Mouse (Mus musculus) liver, embryonic 14.5 days (tissue): Measurements from ENCODE around the gene Ppp2r3a.

ENCODE experiments used
- CTCF ChIP-seq: IDR thresholded peaks from 2 replicates; pipeline ENCODE4 v1.5.1; 2016; ENCODE audit warnings: antibody characterized with exemption, low read depth, control low read depth
- EP300 ChIP-seq: IDR thresholded peaks from 2 replicates; pipeline ENCODE4 v1.6.1; 2016; ENCODE audit warnings: antibody characterized with exemption, low read depth

DNA sequence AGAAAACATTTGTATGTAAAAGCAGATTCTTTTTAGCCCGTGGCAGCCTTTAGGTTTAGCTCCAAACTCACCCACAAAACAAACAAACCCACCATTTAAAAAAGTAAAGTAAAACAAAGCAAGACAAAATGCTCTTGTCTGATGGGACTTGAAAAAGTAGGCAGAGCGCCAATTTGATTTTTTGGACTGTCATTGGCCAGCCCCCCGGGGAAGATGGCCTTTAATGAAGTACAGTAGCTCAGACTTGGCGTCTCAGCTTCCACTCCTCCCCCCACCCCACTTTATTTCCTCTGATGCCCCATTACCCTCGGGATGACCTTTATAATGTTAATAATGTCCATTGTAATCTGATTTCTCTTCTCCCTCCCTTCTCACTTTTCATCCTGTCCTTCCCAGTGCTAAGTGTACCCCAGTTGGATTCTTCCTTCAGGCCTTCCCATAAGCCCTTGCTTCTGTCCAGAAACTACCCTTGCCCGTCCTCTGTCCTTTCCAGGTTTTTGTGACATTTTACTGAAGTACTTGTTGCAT is 189.3 kb downstream of the Ppp2r3a start:
- no peak for TF ChIP-seq CTCF
- TF ChIP-seq EP300: no peak
